Mouse (Mus musculus) monocyte, adult 5-6 weeks (primary cell): ENCODE data around the gene Itga7. TPM values are rescaled to one million over a fixed set of nuclear protein-coding genes. Genes with fewer than 3 reads are reported as not detected.

ENCODE experiments used
- ATAC-seq: fragments of 153-309, 156-312 bp; replicated peaks from 2 replicates; pipeline ENCODE4 v1.8.0; 2017; ENCODE audit warnings: mild to moderate bottlenecking; ENCODE audit not compliant: low TSS enrichment, insufficient number of reproducible peaks, severe bottlenecking, poor library complexity, low FRiP score
- total RNA-seq: library from RNA; stranded (forward); fragments of 200-1000, 200-491, 200-594 nt; gene quantifications from 3 replicates; pipeline ENCODE4 v1.2.3, GENCODE M21; 2017

Itga7 gene
- total RNA-seq, 1 experiment from 2014 or later: 0.19 TPM

DNA sequence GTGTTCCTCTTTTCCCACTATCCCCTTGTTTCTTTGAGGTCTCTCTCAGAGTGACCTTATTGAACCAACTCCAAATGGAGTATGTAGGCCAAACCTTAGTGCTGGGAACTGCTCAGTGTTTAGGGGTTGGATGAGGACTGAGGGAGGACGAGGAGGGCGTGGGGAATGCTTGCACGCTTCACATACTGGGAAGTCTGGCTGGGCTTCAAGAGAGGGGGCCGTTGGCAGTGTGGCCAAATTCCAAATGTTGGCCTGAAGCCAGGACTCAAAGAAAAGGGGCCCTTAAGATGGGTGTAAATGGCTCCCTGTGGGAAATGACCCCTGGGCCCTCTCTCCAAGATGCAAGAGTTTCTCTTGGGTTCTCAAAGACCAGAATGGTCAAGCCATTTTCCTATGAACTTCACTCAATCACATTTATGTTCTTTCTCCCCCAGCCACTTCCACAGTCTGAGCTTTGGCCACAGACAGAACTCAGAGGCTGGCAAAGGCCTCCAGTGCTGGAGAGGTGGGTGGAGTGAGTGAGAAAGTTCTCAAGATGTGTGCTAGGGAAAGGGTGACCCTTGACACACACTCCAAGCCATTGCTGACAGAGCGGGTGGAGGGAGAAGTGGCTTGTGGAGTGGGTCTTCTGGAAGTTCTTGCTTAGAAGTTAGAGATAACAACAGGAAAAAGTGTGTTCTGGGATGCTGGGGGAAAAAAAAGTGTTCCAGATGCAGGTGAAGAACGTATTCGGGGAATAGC is 3.8 kb upstream of the Itga7 start:
- ATAC-seq: no peak

DNA sequence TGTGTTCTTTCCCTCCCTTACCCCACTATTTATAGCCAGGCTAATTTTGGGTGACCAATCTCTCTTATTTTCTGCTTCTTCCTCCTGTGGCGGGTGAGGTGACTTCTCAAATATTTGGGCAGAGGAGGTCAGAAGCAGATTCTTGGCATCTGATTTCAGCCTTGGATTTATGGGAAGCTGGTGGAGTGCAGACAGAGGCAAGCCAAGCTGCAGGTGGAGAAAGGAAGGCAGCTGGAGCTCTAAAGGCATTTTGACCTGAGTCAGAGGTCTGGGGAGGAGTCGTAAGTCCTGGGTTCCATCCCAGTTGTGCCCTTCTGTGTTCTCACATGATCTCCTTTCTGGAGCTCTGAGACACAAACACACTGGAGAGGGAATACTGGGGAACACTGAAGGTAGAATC is 2.2 kb upstream of the Itga7 start:
- ATAC-seq: no peak

DNA sequence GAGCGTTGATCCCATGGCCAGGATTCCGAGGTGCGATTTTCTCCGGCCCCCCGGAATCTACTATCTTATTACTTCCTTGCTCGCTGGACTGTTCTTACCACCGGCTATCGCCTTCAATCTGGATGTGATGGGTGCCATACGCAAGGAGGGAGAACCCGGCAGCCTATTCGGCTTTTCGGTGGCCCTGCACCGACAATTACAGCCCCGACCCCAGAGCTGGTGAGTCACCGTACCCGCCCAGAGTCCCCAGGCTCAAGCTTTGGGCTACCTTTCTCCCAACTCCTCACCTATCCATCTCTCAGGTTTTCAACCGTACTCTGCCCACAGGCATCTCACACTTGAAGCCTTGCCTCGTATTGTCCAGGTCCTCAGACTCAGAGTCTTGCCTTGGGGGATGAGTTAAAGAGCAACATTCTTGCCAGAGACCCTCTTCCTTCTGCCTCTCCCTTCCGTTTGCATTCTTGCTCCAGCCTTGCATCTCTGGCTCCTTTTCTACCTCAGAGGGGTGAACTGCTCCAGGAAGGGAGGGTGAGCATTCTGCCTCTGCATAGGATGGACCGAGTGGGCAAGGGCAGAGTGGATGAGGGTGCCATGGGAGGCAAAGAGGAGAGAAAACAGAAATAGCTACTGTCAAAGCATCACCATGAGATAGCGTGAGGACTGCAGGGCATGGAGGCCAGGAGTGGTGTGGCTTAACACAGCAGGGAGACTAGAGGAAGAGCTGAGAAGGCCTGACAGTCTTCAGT is 531 bp downstream of the Itga7 start:
- no peak for ATAC-seq

DNA sequence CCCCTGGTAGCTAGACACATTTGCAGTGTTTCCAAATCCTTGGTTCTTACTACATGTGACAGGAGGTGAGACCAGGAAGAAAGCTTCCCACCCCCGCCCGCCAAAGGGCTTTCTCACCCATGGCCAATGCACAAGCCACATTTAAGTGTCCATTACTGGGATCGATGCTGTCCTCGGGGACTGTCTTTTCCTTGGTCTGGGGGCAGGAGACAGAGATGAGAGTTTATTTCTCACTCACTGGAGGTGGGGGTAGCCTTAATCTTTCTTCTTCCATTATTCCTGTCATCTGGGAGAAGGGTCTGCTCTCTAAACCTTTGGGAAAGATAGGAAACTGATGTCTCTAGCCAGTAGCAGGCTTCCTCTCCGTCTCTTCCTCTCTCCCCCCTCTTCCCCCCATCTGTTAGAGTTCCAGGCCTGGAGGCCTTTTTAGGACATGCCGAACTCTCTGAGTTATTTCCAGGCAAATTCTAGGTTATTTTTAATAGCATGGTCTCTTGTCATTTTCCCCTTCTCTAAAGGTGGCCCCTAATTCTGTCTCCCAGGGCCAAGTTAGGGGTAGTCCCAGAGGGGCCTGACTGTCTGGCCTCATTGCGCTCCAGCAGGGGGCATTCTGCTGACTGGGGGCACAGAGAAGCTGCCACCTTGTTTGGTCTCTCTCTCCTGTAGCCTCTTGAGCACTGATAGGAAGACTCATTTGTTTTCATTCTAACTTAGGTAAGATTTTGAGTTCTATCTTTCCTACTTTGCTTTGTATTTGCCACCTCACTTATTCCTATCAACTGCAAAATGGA is 1.6 kb downstream of the Itga7 start:
- no peak for ATAC-seq

DNA sequence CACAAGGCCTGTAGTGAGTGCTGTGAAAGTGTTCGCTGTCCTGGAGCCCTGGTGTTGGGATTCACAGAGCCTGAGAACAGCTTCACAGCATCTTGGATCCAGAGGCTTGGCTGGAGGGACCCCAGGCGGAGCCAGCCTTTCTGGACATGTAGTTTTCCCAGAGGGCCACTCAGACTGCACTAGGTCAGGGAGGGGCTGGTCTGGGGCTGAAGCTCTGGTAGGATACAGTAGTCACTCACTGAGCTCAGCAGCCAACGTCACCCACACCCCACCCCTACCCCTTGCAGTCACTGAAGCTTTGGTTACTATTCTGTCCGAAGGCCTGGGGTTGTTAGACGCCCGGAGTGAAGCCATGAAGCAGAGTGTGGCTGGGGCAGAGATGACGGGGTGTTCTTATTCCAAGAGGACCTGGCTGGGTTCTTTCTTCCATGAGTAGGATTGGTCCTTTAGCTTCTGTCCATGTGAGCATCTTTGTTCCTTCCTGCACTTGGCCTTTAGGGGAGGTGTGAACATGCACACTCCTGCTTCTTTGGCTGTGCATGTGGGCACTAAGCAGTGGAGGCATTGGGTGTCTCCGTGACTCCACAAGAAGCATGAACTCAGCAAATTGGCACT is 2.3 kb downstream of the Itga7 start:
- no peak for ATAC-seq

DNA sequence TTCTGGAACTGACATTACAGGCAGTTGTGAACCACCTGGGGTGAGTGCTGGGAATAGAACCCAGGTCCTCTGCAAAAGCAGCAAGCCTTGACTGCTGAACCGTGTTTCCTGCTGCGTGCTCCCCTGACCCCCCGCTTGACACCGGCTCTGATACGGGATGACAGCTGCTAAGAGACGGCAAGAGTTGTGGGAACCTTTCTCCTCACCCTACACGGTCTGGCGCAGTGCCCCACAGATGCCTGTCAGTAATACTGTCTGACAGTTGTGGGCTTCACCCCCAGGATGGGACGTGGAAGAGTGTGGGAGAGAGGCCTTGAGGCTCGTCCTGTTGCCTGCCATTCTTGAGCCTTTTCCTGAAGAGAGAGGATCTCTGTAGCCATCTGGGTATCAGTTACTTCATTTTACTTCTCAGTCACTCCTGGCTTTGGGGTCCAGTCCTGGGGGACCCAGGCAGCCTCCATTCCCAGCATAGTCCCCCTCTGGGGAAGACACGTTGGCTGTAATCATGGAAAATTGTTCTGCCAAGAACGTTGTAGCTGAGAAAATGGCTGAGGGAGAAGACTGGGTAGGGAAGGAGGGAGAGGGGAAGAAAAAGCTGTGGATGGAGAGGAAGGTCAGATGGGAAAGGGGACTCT is 4.3 kb downstream of the Itga7 start:
- ATAC-seq: no peak

DNA sequence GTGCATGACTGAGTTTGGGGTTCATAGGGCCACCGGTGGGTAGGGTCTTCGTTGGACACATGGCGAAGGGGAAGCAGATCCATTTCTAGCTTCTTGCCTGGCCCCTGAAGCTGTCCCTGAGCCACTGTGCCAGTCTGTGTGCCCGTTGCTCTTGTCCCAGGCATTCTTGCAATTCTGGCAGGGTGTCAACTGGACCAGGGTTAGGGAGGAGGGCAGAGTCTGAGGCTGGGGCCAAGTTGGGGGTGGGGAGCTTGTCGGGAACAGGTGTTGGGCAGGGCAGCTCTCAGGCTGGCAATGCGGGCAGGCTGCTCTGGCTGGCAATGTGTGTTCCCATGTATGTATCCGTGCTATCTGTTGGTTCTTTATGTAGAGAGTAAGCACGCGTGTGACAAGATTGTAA is 4.8 kb downstream of the Itga7 start:
- no peak for ATAC-seq

DNA sequence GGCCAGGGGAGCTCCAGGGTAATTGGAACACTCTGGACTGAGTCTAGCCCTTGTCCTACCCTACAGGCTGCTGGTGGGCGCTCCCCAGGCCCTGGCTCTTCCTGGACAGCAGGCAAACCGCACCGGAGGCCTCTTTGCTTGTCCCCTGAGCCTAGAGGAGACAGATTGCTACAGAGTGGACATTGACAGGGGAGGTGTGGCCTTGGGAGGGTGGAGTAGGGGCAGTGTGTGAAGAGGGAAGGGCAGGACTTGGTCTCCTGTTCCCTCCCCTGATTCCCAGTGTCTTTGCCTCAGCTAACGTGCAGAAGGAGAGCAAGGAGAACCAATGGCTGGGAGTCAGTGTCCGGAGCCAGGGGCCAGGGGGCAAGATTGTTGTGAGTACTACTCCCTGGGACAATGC is 5.4 kb downstream of the Itga7 start:
- no peak for ATAC-seq

DNA sequence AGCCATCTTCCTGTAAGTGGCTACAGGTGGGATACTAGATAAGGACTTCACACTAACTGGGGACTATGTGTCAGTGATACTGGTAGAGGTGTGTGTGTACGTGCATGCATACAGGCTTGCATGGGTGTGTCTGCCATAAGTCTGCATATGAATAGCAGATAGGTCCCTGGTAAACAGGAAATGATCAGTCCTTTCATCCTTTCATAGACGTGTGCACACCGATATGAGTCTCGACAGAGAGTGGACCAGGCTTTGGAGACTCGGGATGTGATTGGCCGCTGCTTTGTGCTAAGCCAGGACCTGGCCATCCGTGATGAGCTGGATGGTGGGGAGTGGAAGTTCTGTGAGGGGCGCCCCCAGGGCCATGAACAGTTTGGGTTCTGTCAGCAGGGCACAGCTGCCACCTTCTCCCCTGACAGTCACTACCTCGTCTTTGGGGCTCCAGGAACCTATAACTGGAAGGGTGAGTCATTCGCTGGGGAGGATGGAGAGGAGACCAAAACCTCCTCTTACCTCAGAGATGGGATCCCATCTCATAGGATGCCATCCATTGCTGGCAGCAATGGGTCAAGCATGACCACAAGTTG is 7.0 kb downstream of the Itga7 start:
- no peak for ATAC-seq

DNA sequence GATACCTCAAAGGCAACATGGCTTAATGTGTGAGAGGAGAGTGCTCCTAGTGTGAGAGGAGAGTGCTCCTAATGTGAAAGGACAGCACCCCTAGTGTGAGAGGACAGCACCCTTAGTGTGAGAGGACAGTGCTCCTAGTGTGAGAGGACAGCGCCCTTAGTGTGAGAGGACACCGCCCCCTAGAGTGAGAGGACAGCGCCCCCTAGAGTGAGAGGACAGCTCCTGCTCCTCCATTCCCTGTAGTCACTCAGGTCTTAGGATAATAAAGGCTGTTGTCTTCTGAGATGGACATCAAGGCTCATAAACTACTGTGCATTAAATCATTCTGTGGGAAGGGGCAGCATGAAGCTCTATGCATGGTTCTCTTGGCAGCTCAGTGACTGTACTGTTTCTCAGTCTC is 12.1 kb downstream of the Itga7 start:
- no peak for ATAC-seq

DNA sequence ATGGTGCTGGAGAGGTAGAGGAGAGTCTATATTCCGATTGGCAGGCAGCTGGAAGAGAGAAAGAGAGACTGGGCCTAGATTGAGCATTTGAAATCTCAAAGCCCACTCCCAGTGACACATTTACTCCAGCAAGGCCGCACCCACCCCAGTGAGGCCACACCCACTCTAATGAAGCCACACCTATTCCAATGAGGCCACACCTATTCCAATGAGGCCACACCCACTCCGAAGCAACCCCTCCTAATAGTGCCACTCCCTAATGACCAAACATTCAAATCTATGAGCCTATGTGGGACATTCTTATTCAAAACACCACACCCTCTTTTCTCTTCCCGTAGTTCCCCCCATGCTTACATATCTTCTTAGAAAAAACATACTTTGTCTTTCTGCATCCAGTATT is 13.9 kb downstream of the Itga7 start:
- no peak for ATAC-seq

DNA sequence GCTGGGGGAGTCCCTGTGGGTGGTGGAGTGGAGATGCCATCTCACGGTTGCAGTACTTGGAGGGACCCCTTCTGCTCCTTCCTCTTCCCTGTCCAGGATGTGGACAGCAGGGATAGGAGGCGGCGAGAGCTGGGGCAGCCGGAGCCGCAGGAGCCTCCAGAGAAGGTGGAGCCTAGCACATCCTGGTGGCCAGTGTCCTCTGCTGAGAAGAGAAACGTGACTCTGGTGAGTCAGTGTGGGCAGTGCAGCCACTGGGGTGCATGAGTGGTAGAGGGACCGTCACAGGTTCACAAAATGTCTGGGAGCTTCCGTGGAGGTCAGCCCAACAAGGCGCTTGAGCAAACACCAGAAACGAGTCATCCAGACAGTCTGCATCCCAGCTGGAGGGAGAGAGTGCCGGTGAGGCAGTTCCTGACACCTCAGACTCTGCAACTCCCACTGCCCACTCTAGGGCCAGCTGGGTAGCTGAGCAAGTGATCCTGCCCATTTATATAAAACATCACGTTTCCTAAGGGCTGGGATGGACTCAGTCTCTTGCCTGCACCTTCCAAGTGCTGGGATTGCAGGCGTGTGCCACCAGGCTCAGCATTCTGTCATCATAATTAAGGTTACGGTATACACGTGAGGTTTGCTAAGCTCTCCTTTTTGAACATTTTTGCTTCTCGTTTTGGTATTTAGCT is 16.7 kb downstream of the Itga7 start:
- ATAC-seq: no peak

DNA sequence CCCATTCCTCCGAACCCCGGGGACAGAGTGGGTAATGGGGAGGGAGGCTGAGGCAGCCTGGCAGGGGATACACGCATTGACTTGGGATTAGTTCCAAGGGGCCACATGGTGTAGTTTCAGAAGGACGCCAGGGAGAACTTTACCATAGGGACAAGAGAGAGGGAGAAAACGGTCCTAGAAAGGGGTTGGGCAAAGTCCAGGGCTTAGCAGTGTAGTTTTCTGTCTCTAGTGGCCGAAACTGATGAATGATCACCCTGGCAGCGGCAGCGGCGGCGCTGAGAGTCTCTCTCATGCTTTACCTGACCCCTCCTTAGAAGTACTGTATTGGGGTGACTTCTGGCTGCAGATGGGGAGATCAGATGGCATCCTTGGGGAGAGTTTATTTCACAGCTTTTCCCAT is 24.7 kb downstream of the Itga7 start:
- no peak for ATAC-seq

DNA sequence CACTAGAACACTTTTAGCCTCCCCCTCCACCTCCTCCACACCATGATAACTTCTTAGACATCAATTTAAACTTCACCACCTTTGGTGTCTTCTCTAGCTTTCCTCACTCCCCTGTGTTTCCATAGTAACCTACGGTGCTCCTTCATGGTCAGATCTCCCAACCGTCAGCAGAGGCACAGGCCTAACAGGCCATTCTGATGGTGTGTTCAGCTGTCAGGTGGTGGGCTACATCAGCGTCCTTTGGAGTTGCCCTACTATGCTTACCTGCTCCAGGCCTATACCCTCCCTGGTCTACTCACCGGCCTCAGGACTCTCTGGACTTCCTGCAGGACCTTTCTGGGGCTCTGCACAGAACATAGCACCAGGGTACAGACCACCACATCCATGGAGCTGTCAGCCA is 26.5 kb downstream of the Itga7 start:
- ATAC-seq: no peak

DNA sequence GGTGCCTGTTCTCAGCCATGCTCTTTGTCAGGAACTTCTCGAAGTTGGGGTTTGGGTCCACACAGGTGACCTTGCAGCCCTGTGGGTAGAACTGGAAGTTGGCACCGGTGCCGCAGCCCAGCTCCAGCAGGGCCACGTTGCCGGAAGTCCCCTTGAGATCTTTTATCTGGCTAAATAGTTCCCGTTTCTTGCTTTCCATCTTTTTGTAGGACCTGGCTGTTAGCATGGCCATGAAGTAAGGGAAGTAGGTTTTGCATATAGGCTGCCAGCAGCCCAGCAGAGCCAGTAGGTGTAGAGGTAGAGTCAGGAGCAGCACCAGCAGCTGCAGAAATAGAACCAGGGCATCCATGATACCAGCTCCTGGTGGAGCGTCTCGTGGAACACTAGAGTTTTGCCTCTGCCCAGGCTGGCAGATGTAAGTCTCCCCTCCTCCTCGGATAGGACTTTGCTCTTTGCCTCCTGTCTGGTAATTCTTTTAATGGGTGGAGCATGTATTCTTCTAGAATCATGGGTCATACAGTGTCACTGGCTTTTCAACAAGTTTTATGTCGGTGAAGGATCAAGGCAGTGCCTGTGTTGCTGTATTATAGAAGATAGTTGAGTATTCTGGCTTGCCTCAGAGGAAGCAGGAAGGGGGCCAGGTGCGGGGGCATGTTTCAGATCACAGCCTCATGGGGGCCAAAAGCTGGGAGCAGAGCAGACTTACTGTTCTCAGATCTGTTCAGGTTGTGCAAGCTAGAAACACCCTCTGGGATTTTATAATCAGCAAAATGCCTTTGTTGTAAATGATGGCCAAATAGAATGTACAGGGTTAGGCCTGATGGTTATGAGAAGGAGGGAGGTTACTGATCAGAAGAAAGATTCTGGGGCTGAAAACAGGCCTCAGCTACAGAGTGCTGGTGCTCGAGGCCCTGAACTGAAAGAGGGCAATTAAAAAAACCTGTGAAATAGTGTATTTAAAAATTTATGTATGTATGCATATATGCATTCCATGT is 27.3 kb downstream of the Itga7 start, which contains the start of gene Mettl7b:
Gene Mettl7b, minus strand, starts transcription at position 399 of the 995 bp plus-strand sequence.
- no peak for ATAC-seq

DNA sequence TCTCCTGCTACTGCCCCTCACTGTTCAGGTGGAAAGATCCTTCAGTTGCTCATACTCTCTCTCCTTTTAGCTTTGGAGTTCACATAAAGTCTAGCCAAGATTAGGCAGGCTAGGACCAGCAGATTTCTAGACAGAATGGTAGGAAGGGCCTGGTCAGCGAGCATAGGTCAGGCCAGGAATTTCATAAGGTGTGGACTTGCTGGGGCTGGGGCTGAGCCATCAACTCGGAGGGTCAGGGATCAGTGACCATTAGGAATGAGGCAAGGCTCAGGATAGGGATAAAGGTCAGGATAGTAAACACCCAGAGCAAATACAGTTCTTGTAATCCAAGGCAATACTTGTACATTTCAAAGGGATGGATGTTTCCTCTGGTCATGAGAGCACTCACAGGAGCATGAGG is 31.3 kb downstream of the Itga7 start:
- no peak for ATAC-seq

DNA sequence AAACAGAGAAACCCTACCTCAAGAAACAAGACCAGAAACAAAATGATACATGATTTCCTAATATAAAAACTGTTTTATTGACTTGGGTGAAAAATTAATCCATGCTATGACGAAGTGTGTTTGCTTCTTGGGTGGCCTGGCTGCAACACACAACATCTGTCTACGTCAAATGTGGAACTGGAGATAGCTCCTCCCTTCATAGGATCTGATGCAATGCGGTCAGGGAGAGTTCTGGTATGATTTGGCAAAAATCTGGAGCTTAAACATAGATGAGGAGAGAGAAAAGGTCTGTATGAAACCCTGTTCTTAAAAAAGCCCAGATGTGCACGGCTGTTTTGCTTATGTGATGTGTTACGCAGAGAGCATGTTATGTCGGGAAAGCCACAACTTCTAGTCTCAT is 32.3 kb downstream of the Itga7 start:
- no peak for ATAC-seq
